Comparison of ENCODE assay signal across 8 mouse cellular contexts in the genomic region with DNA sequence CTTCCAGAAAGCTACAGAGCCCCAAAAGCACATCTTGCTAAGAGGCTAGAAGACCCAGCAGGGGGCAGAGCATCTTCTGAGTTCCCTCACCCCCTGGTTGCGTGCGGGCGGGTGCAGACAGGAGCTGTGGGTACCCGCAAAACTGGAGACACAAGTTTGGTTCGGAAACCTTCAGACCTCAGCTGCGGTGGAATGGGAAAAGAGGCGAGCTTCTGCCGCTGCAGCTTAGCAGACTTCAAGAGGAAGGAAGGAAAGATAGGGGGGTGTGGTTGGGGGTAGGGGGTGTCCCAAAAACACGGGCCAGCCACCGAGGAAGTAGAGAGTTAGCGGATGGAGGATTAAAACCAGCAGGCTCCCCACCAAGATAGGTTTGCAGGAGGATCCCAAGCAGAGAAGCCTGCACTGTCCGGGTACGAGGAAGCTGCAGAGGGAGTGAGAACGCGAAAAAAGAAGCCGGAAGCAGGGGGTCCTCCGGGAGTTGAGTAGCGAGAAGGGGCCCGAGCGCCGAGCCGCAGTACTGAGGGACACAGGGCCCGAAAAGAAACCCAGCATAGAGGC. TPM values are rescaled to one million over a fixed set of nuclear protein-coding genes. Genes with fewer than 3 reads are reported as not detected.
DNase-seq lines count a peak whose midpoint lies in the region; ATAC-seq and TF ChIP-seq lines count a peak whose summit lies in the region.

No protein-coding gene starts in this region.

- peak overlapping the region; percentile 79 for H3K27ac ChIP-seq in limb, embryonic 14.5 days (replicated peaks; ENCODE audit: low read depth, low read length)
- H3K27ac ChIP-seq in midbrain, embryonic 15.5 days: peak overlapping the region; percentile 81

- H3K9me3 ChIP-seq in limb, embryonic 14.5 days (ENCODE audit: control insufficient read depth, low read length): no peaks in the 10 kb centered on the region
- no peaks in the 10 kb centered on the region for H3K9me3 ChIP-seq in midbrain, embryonic 15.5 days

- peaks cover 13% of the 10 kb centered on the region; the same call in 1 of the 2 replicates for H3K36me3 ChIP-seq in limb, embryonic 14.5 days (ENCODE audit: control insufficient read depth, insufficient read depth, low read length)
- H3K36me3 ChIP-seq in midbrain, embryonic 15.5 days (replicated peaks): no peaks in the 10 kb centered on the region

- H3K4me2 ChIP-seq in limb, embryonic 14.5 days (replicated peaks; ENCODE audit: low read depth, low read length, severe bottlenecking): peak overlapping the region; percentile 69
- H3K4me2 ChIP-seq in midbrain, embryonic 15.5 days: peak overlapping the region; percentile 95

- no peaks in the 10 kb centered on the region for H3K27me3 ChIP-seq in limb, embryonic 14.5 days (ENCODE audit: control insufficient read depth, insufficient read depth, low read length)
- H3K27me3 ChIP-seq in midbrain, embryonic 15.5 days (replicated peaks): no peaks in the 10 kb centered on the region

- peaks cover 16% of the 10 kb centered on the region for H3K4me1 ChIP-seq in limb, embryonic 14.5 days (ENCODE audit: control insufficient read depth, insufficient read depth, low read length)
- H3K4me1 ChIP-seq in midbrain, embryonic 15.5 days: peaks cover 17% of the 10 kb centered on the region

- peak overlapping the region; percentile 95 for H3K4me3 ChIP-seq in limb, embryonic 14.5 days (replicated peaks; ENCODE audit: low read length)
- H3K4me3 ChIP-seq in midbrain, embryonic 15.5 days: peak overlapping the region; percentile 87

- DNase-seq in frontal cortex, postnatal 10 days (ENCODE audit: low spot score in 2 of 2): peak; percentile 34 to 59
- DNase-seq in cerebellum, postnatal 10 days: peak; percentile 70 to 74
- DNase-seq in gastrocnemius, adult 18-20 months (ENCODE audit: low spot score): peak; percentile 48
- peak; percentile 83 for DNase-seq in limb, embryonic 14.5 days (ENCODE audit: low spot score)
- peak; percentile 65 to 71 for DNase-seq in spleen, postnatal 36 days (ENCODE audit: low spot score in 2 of 2)

- whole genome bisulfite sequencing in limb, embryonic 14.5 days: 0% methylated on average over 23 of the region's 23 CpGs
- WGBS in midbrain, embryonic 15.5 days: 0% methylated on average over 23 of the region's 23 CpGs

- TF ChIP-seq POLR2A in limb, embryonic 14.5 days (IDR thresholded peaks at IDR 0.05; ENCODE audit: borderline replicate concordance, extremely low read depth, insufficient read depth, insufficient read length): no peak

- ATAC-seq in frontal cortex, adult (ENCODE audit: low TSS enrichment): no peak; the same call in 1 of the 2 replicates
- peak; percentile 39 for ATAC-seq in inflammation-experienced regulatory T-cells, adult 6 months
- peak; percentile 10; the same call in 1 of the 2 replicates for ATAC-seq in limb, embryonic 14.5 days (ENCODE audit: low FRiP score, low read depth)
- ATAC-seq in midbrain, embryonic 15.5 days (replicated peaks): peak; percentile 17; the same call in 1 of the 2 replicates

- peak overlapping the region; percentile 84 for H3K9ac ChIP-seq in limb, embryonic 14.5 days (ENCODE audit: low read depth, low read length, severe bottlenecking)
- H3K9ac ChIP-seq in midbrain, embryonic 15.5 days: peak overlapping the region; percentile 70

RNA-seq across cellular contexts. Expression of gene Cdc14a, which starts 1.0 kb away (rescaled TPM):
- 10 to 100 TPM in 1 of 2 experiments, 1 to 10 TPM in 1; 9.4 to 16.7 TPM for total RNA-seq in gastrocnemius, adult 18-20 months (2021)
- polyA plus RNA-seq in inflammation-experienced regulatory T-cells, adult 6 months (2017; shearing (Covaris generic)): 10 to 100 TPM; 10.1 to 13.1 (median 12.5) TPM
- 8.1 and 8.4 TPM in 2 replicates for polyA plus RNA-seq in limb, embryonic 14.5 days (2012; rRNA removed)
- polyA plus RNA-seq in limb, embryonic 14.5 days (2014; fragmentation: Nextera tagmentation; extraction: Ambion mirVana): 8.4 and 9.4 TPM in 2 replicates
- polyA plus RNA-seq in midbrain, embryonic 15.5 days (2015; fragmentation: Nextera tagmentation; extraction: Ambion mirVana): 3.3 and 4.4 TPM in 2 replicates
